Mouse (Mus musculus): ENCODE data around the gene Sumf2.
"Not testable (repeated sequence)": the region's sequence is repeated elsewhere in the genome, so short reads cannot be mapped to it uniquely, and the experiment has no call there.

Gene Sumf2

DNA sequence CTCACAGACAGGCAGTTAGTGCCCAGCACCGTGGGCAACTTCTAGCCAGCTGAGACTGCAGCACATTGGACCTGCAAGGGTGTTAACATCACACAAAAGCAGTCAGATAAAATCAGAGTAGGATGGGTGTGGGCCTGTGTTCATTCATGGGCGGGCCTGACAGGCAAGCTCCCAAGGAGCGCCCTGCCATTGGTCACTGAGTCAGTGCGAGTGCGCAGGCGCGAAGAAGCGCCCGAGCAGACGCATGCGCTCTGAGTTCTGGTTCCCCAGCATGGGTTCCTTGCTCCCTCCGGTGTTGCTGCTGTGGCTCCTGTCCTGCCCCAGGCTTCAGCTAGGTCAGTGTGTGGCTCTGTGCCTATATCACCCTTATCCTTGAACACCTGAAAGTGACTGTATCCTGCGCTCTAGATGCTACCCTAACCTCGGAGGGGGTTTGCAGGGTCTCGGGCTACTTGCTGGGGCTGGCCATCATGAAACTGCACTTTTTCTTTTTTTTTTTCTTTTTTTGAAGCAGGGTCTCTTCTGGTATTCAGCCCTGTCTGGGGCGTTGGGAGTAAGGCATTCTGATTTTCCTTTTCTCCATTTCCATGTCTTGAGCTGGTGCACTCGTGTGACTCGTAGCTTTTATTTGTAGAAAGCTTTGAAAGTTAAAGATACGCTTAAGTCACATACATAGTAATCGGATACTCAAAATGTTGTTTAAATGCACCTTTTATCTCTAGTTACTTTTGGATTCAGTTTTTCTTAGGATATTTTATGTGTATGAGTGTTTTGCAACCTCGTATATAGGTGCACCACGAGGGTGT, at the start of gene Sumf2:
Sumf2 (plus strand) TSS at position 235 of the 806 bp plus-strand sequence.
- peak; percentile 91 to 92 for DNase-seq (ENCODE audit: low spot score in 2 of 2)

- DNase-seq (ENCODE audit: low spot score in 2 of 2), result no peak
These were observed 1.9 kb upstream of the Sumf2 start for GRCm38 (mm10) chr5:129844848-129845247.

DNA sequence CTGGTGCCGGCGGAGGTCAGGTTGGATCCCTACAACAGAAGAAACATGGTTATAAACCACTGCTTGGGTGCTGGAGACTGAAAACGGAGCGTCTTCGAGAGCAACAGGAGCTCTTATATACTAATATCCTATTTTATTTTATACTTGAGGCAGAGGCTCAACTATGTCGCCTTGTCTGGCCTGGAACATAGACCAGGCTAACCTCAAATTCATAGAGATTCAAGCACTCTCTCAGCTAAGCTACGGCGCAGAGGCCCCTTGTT, 703 bp downstream of the Sumf2 start:
- no peak for DNase-seq (ENCODE audit: low spot score in 2 of 2)

DNA sequence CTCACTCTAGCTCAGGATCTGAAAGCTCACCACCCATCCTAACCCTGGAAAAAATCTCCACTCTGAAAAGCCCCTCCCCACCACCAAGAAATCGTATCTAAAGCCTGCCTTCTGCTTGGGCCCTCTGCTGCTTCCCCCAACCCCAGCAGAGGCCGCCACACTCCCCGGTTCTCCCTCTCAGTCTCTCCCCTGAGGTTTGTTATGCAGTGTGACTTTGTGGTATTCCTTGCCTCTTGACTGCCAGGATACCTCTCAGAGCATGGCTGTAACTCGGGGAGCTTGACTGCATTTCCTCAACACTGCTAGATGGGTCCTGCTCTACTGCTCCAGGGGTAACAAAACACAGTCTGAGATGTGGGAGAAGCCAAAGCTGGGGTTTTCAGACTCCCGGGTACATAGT, 8.4 kb downstream of the Sumf2 start:
- DNase-seq (ENCODE audit: low spot score in 2 of 2), result no peak

DNA sequence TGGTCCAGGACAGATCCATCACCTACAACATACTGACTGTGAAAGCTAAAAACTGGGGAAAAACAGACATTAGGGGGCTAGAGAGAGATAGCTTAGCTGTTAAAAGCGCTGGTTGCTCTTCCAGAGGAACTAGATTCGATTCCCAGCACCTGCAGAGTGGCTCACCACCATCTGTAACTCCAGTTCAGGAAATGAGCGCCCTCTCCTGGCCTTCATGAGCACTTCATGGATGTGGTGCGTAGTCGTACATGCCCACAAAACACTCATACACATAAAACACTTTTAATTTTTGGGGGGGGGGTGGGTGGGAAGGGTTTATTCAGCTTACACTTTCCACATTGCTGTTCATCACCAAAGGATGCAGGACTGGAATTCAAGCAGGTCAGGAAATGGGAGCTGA, 9.6 kb downstream of the Sumf2 start:
- no peak for DNase-seq (ENCODE audit: low spot score in 2 of 2)

- DNase-seq (ENCODE audit: low spot score in 2 of 2), result no peak
These were observed 15.5 kb downstream of the Sumf2 start for GRCm38 (mm10) chr5:129862325-129862724.

DNA sequence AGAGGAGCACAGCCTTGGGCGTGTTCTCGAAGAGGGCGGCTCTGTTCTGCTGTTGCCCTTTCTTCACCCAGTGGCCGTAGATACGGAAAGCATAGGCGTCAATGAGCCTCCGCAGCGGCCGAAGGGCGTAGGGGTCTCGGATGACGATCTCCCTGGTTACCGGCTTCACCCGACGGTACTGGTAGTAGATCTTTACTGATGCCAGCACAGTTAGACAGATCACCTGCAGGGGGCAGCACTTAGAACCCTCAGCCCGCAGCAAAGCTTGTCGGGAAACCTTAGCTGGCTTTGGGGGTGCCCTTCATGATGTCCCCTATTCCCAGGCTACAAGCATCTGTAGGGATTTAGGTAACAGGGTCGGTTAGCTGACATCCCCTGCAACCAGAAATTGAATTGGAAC, 17.7 kb downstream of the Sumf2 start:
- DNase-seq (ENCODE audit: low spot score in 2 of 2), result peak in 1 of 2 experiments; percentile 37

- no peak for DNase-seq (ENCODE audit: low spot score in 2 of 2)
These were observed 19.1 kb downstream of the Sumf2 start for GRCm38 (mm10) chr5:129865841-129866240.

DNA sequence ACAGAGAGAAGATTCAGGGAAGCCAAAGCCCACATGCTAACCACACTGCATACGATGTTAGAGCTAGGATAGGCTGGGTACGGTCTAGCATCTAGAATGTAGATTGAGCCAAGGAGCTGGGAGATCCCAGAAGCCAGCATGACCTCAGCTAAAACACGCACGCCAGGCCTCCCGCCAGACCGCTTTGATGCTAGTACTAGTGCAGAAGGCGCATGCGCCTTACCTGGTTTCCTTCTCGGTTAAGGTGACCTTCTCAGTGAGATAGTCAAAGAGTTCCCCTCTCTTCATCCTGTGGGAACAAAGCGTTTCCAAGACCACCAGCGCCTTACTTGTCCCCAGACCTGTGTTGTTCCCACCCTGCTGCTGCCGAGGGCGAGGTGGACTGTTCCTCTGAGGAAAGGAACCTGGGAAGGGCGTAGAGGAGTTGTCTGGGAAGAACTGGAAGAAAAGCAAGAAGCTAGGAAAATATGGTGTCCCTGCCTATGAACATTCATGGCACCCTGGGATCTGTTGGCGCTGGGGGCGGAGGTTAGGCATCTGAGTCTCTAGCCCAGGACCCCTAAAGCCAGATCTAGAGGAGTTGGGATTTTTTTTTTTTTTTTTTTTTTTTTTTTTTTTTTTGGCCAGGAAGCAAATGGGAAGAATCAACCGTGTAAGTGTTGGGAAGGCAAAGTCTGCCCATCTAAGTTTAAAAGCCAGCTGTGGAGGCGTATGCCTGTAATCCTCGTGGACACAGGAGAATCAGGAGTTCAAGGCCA, 22.6 kb downstream of the Sumf2 start:
- no peak for DNase-seq (ENCODE audit: low spot score in 2 of 2)

- no peak for DNase-seq (ENCODE audit: low spot score in 2 of 2)
These were observed 24.5 kb downstream of the Sumf2 start for GRCm38 (mm10) chr5:129871238-129871637.

DNA sequence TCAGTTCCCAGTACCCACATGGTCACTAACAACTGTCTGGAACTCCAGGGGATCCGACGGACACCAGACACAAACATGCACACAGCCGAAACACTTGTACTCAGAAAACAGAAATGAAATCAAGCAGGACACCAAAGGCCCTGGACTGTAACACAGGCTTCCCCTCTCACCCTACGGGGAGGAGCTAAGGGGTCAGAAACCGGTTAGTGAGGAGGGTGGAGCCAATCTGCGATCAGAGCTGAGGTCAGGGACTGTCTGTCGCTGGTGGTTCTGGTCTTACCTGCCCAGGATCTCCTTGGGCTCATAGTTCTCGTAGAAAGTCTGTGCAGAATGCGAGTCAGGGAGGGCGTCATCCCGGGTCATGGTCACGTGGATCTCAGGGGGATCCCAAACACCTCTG, 27.2 kb downstream of the Sumf2 start:
- DNase-seq (ENCODE audit: low spot score in 2 of 2), result no peak

DNA sequence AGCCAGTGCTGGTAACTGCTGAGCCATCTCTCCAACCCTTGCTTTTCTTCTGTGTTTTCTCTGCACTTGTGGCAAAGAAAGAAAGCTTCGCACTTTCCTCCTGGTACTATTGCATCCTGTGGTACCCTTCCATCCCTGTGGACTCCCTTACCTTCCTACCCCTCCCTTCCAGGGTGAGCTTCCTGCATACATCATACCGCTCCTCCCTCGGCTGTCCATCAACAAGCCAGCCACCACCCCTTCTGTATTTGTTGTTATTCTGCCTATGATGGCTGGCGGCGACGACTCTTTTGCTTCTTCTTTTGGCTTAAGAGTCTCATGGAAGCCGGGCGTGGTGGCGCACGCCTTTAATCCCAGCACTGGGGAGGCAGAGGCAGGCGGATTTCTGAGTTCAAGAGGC, 28.3 kb downstream of the Sumf2 start:
- DNase-seq (ENCODE audit: low spot score in 2 of 2), result no peak

- no peak for DNase-seq (ENCODE audit: low spot score in 2 of 2)
These were observed 31.1 kb downstream of the Sumf2 start for GRCm38 (mm10) chr5:129877731-129878455.

DNA sequence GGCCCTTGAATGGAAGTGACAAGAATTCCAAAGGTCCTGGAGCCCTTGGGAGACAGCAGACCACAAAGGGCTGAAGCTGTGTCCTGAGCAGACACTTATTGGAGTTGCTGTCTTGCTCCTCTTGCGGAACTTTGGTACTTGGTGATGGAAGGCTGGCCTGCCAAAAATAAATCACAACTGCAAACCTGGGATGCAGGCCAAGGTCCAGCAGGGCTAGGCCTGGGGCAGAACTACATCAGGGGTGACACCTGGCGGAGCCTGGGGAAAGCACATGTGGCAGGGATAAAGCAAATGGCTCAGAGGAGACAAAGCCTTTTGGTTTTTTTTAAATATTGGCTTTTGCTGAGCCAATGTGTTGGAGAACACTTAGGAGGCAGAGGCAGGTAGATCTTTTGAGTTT, 32.2 kb downstream of the Sumf2 start:
- DNase-seq (ENCODE audit: low spot score in 2 of 2), result no peak

GRCm38 (mm10) chr5:129879888-129880287, 33.1 kb downstream of the Sumf2 start:
- DNase-seq (ENCODE audit: low spot score in 2 of 2), result no peak

DNA sequence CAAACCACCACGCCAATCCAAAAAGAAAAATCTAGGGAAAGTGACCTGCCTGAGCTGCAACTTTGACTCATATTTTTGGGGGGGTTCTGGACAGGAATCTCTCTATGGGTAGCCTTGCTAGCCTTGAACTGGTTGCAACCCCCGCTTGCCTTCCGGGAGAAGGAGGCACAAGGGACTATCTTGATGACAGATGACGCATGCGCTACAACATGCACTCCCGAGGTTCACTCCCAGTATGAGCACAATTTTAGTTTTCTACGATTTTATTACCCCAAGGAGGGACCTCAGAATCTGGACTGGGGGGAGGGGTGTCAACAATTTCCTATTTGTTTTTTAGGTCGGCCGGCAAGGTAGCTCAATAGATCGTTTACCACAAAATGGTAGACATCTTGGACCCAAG, 39.5 kb downstream of the Sumf2 start:
- DNase-seq (ENCODE audit: low spot score in 2 of 2), result no peak

DNA sequence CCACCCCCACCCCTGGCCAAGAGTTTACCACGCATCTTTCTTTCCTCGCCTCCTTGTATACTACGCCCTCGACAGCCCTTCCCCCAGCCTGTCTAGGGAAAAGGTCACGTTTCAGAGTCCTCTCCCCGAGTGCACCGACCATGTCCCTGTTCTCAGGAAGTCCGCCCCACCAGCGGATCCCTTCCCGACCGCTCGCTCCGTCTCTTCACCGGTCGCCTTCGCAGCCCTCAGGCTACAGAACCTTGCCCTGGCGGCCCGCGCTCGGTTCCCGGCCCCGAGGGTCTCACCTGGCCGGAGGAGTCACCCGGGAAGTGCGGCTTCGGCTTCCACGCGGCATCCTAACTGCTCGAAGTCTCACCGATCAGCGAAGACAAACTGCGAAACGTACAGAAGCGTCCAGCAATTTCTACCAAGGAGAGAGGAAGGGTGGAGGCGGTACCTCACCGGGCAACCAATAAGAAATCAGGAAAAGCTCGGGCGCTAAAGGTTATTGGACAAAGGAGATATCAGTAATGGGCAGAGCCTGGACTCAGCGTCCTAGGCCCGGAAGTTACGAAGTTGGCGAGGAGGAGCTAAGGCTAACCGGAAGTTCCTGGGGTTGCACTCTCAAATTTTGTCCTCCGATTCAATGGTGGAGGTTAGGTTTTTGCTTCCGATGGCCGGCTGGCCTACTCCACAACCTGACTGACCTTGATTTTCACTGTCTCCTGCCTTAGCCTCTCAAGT, 40.3 kb downstream of the Sumf2 start, which contains the start of gene Chchd2:
Chchd2 (minus strand) TSS at position 560 of the 726 bp plus-strand sequence.
- peak; percentile 80 to 85 for DNase-seq (ENCODE audit: low spot score in 2 of 2)

DNA sequence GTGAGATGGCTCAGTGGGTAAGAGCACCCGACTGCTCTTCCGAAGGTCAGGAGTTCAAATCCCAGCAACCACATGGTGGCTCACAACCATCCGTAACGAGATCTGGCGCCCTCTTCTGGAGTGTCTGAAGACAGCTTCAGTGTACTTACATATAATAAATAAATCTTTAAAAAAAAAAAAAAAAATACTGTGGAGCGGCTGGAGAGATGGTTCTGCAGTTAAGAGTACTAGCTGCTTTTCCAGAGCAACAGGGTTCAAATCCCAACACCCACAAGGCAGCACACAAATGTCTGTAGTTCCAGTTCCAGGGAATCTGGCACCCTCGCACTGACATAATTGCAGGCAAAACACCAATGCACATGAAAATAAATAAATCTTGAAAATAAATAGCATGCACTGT, 43.6 kb downstream of the Sumf2 start:
- DNase-seq (ENCODE audit: low spot score in 2 of 2), result not testable (repeated sequence)

GRCm38 (mm10) chr5:129895198-129896088, 48.7 kb downstream of the Sumf2 start, which contains the start of gene Zbed5:
Zbed5 (plus strand) TSS chr5:129895723.
- peak; percentile 55 to 65 for DNase-seq (ENCODE audit: low spot score in 2 of 2)

DNA sequence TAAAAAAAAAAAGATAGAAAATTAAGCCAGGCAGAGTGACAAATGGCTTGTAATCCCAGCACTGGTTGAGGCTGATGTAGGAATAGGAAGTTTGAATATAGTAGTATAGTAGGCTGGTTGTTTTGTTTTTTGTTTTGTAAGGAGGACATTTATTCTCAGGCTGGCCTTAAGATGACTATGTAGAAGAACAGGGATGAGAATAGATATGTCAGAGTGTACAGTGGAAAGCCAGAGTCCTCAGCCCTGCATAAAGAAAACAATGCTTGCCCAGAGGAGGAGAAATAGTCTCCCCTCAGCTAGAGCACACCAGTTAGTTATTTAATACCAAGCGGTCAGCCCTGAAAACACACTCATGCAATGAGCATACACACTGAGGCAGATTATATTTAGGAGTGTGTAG, 51.7 kb downstream of the Sumf2 start, which contains the start of gene Phkg1:
Phkg1 (minus strand) TSS at position 101 of the 400 bp plus-strand sequence.
- DNase-seq (ENCODE audit: low spot score in 2 of 2), result no peak

GRCm38 (mm10) chr5:129907775-129908174, 61.0 kb downstream of the Sumf2 start:
- no peak for DNase-seq (ENCODE audit: low spot score in 2 of 2)

All from spleen, postnatal 14 days (tissue).